Mouse (Mus musculus): ENCODE data around the gene P2rx2. TPM values are rescaled to one million over a fixed set of nuclear protein-coding genes. Genes with fewer than 3 reads are reported as not detected.
A peak's percentile ranks its signal among the peaks of the same experiment; 100 is the strongest.

Gene P2rx2
- total and polyA plus RNA-seq, 3 experiments: 0.12 TPM; not detected in 2

DNA sequence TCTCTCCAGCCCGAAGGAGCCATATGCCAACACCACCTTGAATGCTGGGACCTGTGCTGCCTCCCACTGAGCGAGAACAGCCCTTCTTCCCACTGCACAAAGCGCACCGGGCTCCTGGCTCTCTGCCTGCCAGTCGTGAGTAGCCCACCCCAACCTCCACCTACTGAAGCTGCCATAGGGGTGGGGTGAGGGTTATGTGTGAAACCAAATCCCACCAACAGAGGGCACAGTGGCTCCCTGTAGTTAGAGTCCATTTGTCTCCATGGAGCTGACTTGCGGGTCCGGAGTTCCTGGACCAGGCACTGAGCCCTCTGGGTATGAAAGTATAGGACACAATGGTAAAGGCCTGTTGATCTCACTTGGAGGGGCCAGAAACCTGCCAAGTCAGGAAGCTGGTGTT, 11.7 kb upstream of the P2rx2 start:
- Histone ChIP-seq H3K4me3 (no peak overlapping the region), H3K36me3 (ENCODE audit: control insufficient read depth, insufficient read depth, low read length) (no peaks in the 10 kb centered on the region), H3K27me3 (ENCODE audit: control insufficient read depth, insufficient read depth, low read length) (no peaks in the 10 kb centered on the region), H3K4me1 (ENCODE audit: control insufficient read depth, insufficient read depth, low read length) (no peaks in the 10 kb centered on the region), H3K9ac (ENCODE audit: low read depth, low read length) (no peak overlapping the region), H3K79me2 (replicated peaks; ENCODE audit: control insufficient read depth, insufficient read depth, low read length) (no peaks in the 10 kb centered on the region), H3K27ac (no peak overlapping the region)
- WGBS: 13% methylated on average over 7 of the region's 7 CpGs
- intact Hi-C loops (cut with DNase I): loop anchor here (5.0 kb wide), 1 partner anchor 138 kb away; no protein-coding TSS in a partner anchor
- no peak for DNase-seq
- no peak for TF ChIP-seq POLR2A (IDR thresholded peaks at IDR 0.05; ENCODE audit: insufficient read depth, low read depth, low read length)
- TF ChIP-seq CTCF (IDR thresholded peaks at IDR 0.05): peak; percentile 63

DNA sequence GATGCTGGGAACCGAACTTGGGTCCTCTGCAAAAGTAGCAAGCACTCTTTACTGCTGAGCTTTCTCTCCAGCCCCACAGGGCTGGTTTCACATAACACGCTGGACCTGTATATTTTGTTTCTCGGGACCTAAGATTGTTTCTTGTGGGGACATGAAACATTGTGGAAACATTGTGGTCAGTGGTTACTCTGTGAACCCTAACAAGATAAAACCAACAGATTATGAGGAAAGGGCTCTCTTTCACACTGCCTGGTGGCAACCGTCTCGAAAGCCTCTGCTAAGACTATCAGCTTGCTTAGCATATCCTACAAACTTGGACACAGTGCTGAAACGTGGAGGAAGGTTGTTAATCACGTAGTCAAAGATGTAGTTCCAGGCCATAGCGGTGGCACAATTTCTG, 4.0 kb upstream of the P2rx2 start:
- Histone ChIP-seq H3K4me3 (no peak overlapping the region), H3K4me1 (ENCODE audit: control insufficient read depth, insufficient read depth, low read length) (no peaks in the 10 kb centered on the region), H3K79me2 (replicated peaks; ENCODE audit: control insufficient read depth, insufficient read depth, low read length) (no peaks in the 10 kb centered on the region), H3K27me3 (ENCODE audit: control insufficient read depth, insufficient read depth, low read length) (peaks cover 8% of the 10 kb centered on the region), H3K27ac (no peak overlapping the region), H3K9ac (ENCODE audit: low read depth, low read length) (no peak overlapping the region), H3K36me3 (ENCODE audit: control insufficient read depth, insufficient read depth, low read length) (no peaks in the 10 kb centered on the region)
- no peak for DNase-seq
- 79% methylated on average over 8 of the region's 8 CpGs for WGBS
- intact Hi-C loops (cut with DNase I): no loop called here
- no peak for TF ChIP-seq CTCF (IDR thresholded peaks at IDR 0.05)
- TF ChIP-seq EP300 (IDR thresholded peaks at IDR 0.05; ENCODE audit: insufficient read depth, low read depth, low read length): no peak
- TF ChIP-seq POLR2A (IDR thresholded peaks at IDR 0.05; ENCODE audit: insufficient read depth, low read depth, low read length): no peak

DNA sequence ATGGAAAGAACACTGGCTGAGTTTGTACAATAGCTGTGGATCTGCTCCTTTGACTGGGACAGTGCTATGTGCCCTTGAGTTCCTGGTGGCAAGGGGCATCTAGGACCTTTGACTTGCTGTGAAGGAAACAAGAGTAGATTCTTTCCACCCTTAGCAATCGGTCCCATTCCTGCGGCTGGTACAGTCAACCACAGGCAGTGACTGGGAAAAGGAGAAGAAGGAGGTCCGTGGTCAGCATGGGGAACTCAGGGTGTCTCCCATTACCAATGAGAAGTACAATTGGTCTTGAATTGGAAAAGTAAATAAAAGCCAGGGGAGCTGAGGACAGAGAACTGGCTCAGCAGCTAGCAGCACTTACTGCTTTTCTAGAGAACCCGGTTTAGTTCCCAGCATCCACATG, 2.5 kb upstream of the P2rx2 start:
- Histone ChIP-seq H3K4me3 (no peak overlapping the region), H3K36me3 (ENCODE audit: control insufficient read depth, insufficient read depth, low read length) (no peaks in the 10 kb centered on the region), H3K79me2 (replicated peaks; ENCODE audit: control insufficient read depth, insufficient read depth, low read length) (no peaks in the 10 kb centered on the region), H3K27ac (no peak overlapping the region), H3K9ac (ENCODE audit: low read depth, low read length) (no peak overlapping the region), H3K27me3 (ENCODE audit: control insufficient read depth, insufficient read depth, low read length) (peaks cover 8% of the 10 kb centered on the region), H3K4me1 (ENCODE audit: control insufficient read depth, insufficient read depth, low read length) (no peaks in the 10 kb centered on the region)
- DNase-seq: no peak
- intact Hi-C loops (cut with DNase I): no loop called here
- no peak for TF ChIP-seq CTCF (IDR thresholded peaks at IDR 0.05)
- no peak for TF ChIP-seq EP300 (IDR thresholded peaks at IDR 0.05; ENCODE audit: insufficient read depth, low read depth, low read length)
- no peak for TF ChIP-seq POLR2A (IDR thresholded peaks at IDR 0.05; ENCODE audit: insufficient read depth, low read depth, low read length)
- 76% methylated on average over 4 of the region's 4 CpGs for WGBS

- Histone ChIP-seq H3K27ac (no peak within 1 kb of the TSS), H3K4me1 (ENCODE audit: control insufficient read depth, insufficient read depth, low read length) (no peaks in the 10 kb centered on the region), H3K9ac (ENCODE audit: low read depth, low read length) (no peak within 1 kb of the TSS), H3K79me2 (replicated peaks; ENCODE audit: control insufficient read depth, insufficient read depth, low read length) (no peaks in the 10 kb centered on the region), H3K27me3 (ENCODE audit: control insufficient read depth, insufficient read depth, low read length) (peaks cover 8% of the 10 kb centered on the region), H3K36me3 (ENCODE audit: control insufficient read depth, insufficient read depth, low read length) (no peaks in the 10 kb centered on the region), H3K4me3 (no peak within 1 kb of the TSS)
- intact Hi-C loops (cut with DNase I): no loop called here
- no peak for TF ChIP-seq EP300 (IDR thresholded peaks at IDR 0.05; ENCODE audit: insufficient read depth, low read depth, low read length)
- no peak for TF ChIP-seq POLR2A (IDR thresholded peaks at IDR 0.05; ENCODE audit: insufficient read depth, low read depth, low read length)
- no peak for TF ChIP-seq CTCF (IDR thresholded peaks at IDR 0.05)
- no peak for DNase-seq
- 80% methylated on average over 4 of the region's 4 CpGs for WGBS
Observed at GRCm38 (mm10) chr5:110344524-110344923, 1.5 kb upstream of the P2rx2 start, which contains the start of gene Lrcol1. Gene Lrcol1 (plus strand): TSS chr5:110344730.

GRCm38 (mm10) chr5:110338792-110339191, 4.2 kb downstream of the P2rx2 start:
- no peaks in the 10 kb centered on the region for H3K36me3 ChIP-seq (ENCODE audit: control insufficient read depth, insufficient read depth, low read length)
- no peak overlapping the region for H3K9ac ChIP-seq (ENCODE audit: low read depth, low read length)

DNA sequence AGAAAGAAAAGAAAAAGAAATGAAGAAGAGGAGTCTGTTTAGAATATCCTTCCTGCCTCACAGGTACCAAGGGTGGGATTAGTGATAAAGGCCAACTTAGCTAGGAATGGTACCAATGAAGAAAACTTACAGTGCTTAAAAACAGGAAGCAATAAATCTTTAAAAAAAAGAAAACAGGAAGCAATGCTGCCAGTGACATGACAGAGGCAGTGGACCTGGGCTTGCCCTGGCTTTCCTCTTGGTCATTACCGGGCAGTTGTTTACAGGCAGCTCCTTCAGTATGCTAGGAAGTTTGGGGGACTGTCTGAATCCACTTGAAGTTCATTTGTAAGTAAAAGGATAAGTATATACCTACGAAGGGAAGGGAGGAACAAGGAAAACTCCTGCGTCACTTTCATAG, 12.5 kb downstream of the P2rx2 start:
- H3K4me1 ChIP-seq (ENCODE audit: control insufficient read depth, insufficient read depth, low read length): no peaks in the 10 kb centered on the region
- H3K27ac ChIP-seq: no peak overlapping the region
- H3K4me3 ChIP-seq: no peak overlapping the region
- WGBS: 75% methylated on average over 3 of the region's 3 CpGs
- H3K36me3 ChIP-seq (ENCODE audit: control insufficient read depth, insufficient read depth, low read length): no peaks in the 10 kb centered on the region
- TF ChIP-seq EP300 (IDR thresholded peaks at IDR 0.05; ENCODE audit: insufficient read depth, low read depth, low read length) (no peak), CTCF (IDR thresholded peaks at IDR 0.05) (no peak), POLR2A (IDR thresholded peaks at IDR 0.05; ENCODE audit: insufficient read depth, low read depth, low read length) (no peak)
- intact Hi-C loops (cut with DNase I): no loop called here
- no peaks in the 10 kb centered on the region for H3K79me2 ChIP-seq (replicated peaks; ENCODE audit: control insufficient read depth, insufficient read depth, low read length)
- H3K9ac ChIP-seq (ENCODE audit: low read depth, low read length): no peak overlapping the region
- no peak for DNase-seq
- H3K27me3 ChIP-seq (ENCODE audit: control insufficient read depth, insufficient read depth, low read length): no peaks in the 10 kb centered on the region

More at GRCm38 (mm10) chr5:110338792-110339191, 4.2 kb downstream of the P2rx2 start:
- H3K27me3 ChIP-seq (ENCODE audit: control insufficient read depth, insufficient read depth, low read length): peaks cover 8% of the 10 kb centered on the region
- no peak overlapping the region for H3K4me3 ChIP-seq
- intact Hi-C loops (cut with DNase I): no loop called here
- DNase-seq: peak in 1 of 2 experiments; percentile 15
- H3K79me2 ChIP-seq (replicated peaks; ENCODE audit: control insufficient read depth, insufficient read depth, low read length): no peaks in the 10 kb centered on the region
- WGBS: 33% methylated on average over 2 of the region's 2 CpGs
- no peaks in the 10 kb centered on the region for H3K4me1 ChIP-seq (ENCODE audit: control insufficient read depth, insufficient read depth, low read length)
- no peak for TF ChIP-seq EP300 (IDR thresholded peaks at IDR 0.05; ENCODE audit: insufficient read depth, low read depth, low read length)
- TF ChIP-seq CTCF (IDR thresholded peaks at IDR 0.05): no peak
- TF ChIP-seq POLR2A (IDR thresholded peaks at IDR 0.05; ENCODE audit: insufficient read depth, low read depth, low read length): no peak
- no peak overlapping the region for H3K27ac ChIP-seq

Measured in heart, adult 2 months (tissue).